Mouse (Mus musculus) ZHBTc4 (cell line): ENCODE results near the gene Smim4.
A peak's percentile ranks its signal among the peaks of the same experiment; 100 is the strongest.

Source experiments
- DNase-seq: peaks from one replicate; pipeline ENCODE4 v3.0.0-alpha.2; 2011; ENCODE audit warnings: low read depth, low spot score

Smim4 gene

GRCm38 (mm10) chr14:31138897-31139429, 10.2 kb upstream of the Smim4 start:
- no peak for DNase-seq

DNA sequence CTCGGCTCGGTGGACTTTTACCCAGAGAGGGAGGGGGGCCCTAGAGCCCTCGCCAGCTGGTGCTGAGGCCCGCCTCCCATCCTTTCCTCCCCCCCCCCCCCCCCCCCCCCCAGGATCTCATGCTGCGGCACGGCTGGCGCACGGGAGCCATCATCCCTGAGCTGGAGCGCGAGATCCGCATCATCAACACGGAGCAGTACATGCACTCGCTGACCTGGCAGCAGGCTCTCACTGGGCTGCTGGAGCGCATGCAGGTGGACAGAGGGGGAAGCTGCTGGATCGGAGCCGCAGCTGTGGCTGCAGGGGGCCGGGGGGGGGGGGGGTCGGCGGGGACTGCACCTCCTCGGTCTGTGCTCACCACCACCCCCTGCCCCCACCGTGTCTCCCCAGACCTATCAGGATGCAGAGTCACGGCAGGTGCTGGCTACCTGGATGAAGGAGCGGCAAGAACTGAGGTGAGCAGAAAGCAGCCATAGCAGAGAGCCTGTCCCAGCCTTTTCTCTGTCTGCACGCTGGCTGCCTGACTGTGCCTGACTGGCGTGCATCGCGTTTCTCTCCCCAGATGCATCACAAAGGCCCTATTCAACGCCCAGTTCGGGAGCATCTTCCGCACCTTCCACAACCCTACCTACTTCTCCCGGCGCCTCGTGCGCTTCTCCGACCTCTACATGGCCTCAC, 9.6 kb upstream of the Smim4 start:
- DNase-seq, result peak; percentile 89

DNA sequence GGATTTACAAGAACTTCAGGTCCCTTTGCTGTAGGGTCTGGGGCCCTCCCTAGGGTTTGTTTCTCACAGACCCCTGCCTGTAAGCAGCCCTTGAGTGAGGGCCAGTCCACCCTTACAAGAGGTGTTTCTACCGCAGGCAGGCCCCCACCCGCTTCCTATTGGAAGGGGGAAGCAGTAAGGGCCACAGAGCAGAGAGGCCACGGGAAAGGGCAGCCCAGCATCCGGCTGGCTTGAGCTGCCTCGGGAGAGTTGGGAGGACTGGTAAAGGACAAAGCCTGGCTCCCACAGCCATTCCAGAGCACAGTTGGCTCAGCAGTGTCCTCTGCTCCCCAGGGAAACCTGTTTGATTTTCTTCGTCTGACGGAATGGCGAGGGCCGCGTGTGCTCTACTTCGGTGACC, 9.0 kb upstream of the Smim4 start:
- DNase-seq, result no peak

DNA sequence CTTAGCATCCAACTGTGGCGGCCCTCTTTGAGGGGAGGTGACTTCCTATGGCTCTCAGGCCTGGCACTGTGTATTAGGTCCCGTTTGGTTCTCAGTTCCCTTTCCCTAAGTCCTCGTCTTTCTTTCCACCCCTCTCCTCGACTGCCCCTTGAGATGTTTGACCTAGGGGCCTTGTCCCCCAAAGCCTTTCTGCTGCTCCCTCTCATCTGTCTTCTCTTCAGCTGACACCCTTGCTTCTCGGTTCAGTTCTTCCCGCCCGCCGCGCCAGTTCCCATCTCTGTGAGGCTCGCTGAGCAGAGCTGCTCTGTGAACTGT, 8.5 kb upstream of the Smim4 start:
- peak; percentile 39 for DNase-seq

GRCm38 (mm10) chr14:31136411-31137280, 7.9 kb upstream of the Smim4 start:
- DNase-seq, result peak; percentile 40

- DNase-seq, result no peak
These were observed 7.0 kb upstream of the Smim4 start for GRCm38 (mm10) chr14:31135495-31136410.

DNA sequence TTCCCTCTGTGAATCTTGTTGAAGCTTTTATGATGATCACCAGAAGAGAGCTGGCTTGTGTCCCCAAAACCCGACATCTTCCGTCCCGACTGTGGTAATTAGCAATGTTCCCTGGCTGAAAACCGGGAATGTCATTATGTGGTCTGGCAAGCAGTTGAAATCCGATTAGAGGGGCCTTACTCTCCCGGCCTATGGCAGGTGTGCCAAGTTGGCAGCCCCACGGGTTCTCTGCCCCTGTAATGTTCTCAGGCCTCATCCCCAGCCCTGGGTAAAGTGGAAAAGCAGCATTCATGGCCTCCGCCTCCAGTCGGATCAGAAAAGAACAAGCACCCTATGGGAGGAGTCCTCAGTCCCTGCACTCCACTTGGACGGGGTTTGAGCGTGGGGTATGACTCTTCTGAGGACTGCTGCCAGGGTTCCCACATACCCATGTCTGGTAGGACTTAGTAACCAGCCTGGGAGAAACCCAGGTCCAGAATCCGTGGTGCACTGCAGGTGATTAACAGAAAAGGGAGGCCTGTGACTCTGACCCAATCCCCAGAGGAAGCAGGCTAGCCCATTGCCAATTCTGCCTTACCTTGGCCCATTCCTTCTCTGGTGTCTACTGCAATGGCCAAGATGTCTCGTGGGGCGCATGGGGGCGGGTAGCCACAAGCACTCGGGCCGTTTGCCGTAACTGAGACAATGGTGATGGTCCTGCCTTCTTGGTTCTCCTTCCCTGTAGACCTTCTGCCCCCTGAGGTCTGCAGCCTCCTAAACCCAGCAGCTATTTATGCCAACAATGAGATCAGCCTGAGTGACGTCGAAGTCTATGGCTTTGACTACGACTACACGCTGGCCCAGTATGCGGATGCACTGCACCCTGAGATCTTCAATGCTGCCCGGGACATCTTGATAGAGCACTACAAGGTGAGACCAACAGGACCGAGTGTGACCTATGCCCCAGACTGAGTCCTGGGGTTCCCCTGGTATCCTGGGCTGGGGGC, 5.6 kb upstream of the Smim4 start:
- DNase-seq, result no peak

DNA sequence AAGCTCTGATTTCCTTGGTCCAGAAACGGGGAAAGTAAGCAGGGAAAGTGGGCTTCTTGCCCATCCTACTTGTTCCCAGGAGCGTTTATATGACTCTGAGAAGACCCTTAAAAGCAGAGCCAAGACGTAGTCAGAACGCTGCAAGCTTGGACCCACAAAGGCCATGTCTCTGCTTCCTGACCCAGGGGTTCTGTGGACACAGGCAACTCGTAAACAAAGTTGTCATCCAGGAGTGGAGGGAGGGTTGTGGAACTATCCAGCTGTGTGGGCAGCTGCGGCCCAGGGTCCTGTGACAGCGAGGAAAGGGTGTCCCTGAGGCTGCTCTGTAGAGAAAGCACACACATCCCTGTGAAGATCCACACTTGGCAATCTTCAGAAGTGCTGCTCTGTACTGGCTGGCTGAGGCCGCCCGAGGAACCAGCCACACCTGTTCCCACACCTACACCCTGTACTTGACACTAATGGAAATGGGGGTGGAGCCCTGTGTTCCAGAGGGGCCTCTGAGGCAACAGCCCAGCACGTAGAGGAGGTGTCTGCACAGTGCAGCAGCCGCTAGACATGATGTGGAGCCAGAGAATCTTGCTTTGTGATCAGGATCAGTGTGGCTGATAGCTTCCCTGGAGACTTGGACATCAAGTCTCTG, 4.4 kb upstream of the Smim4 start:
- peak; percentile 29 for DNase-seq

DNA sequence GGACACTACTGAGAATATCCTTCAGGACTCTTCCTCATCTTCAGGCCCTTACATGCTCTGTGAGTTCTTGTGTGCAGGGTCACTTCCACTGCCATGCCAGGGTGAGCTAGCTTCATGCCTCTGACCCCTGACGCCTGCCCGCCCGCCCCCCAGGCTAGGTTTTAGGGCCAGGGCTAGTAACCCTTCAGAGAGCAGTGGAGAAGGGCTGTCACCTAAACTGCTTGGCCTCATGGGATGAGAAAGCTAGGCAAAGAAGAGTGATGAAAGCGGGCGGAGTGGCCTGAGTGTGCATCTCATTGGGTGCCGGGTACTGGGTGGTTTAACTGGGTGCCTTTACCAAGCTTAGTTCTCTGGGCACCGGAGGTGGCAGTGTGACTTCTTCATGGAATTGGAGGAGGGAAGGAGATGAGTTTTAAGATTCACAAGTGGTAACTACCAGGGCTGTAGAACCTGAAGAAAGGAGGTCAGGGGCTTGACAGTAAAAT, 3.8 kb upstream of the Smim4 start:
- DNase-seq, result no peak

- no peak for DNase-seq
These were observed 3.3 kb upstream of the Smim4 start for GRCm38 (mm10) chr14:31132031-31132430.

DNA sequence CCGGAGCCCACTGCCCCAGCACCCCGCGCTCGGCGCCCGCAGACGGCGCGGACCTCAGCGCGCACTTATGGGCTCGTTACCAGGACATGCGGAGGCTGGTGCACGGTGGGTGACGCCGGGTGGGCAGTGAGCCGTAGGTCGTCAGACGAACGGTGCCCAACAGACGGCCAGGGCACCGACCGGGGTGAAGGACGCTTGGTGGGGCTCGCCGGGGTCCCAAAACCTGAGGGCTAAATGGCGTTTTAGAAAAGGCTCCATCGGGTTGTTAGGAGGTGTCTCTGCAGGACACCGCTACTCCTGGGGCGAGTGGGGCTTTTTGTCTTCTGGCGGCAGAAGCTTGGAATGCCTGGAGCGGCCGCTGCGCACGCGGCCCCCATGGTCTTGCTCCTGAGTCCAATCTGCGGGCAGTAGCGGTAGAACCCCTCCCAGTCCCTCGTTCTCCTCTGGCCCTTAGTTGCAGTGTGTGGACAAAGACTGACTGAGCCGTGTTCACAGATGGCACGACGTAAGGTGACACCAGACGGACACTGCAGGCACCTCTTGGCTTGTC, 2.6 kb upstream of the Smim4 start:
- DNase-seq, result peak; percentile 45

- DNase-seq, result peak; percentile 91
These were observed 1.8 kb upstream of the Smim4 start, which contains the start of gene Nt5dc2 for GRCm38 (mm10) chr14:31130236-31131220. Gene Nt5dc2, plus strand, starts transcription at chr14:31131053.

- DNase-seq, result no peak
These were observed 825 bp upstream of the Smim4 start for GRCm38 (mm10) chr14:31129326-31130235.

DNA sequence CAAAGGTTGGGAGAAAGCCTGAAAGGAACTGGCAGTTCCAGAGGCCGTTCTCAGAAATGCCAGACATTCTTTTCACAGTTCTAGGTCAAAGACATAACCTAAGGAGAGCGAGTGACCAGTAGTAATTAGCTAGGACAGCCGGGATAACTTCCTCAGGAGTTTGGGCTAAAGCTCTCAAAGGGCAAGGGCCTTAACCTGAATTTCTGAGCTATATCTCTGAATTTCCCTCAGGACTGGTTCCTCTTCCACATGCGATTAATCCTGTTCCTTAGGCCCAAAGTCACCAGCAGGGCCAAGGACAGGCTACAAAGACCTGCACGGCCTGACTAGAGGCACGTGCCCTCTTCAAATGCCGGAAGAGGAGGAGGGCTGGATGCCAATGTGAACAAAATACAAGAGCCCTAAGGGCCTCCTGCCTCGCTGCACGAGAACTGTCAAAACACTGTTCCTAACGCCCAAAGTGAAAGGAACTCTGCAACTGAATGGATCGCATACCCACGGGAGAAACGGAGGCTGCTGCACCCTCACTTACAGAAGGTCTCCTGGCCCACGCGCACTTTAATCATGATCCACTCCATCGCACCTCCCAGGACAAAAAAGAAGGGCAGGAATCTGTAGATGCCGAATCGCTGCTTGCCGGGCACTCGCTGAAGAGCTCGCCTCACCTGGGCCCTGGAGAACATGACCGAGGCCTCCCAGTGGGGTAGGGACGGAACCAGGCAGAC, 493 bp downstream of the Smim4 start:
- DNase-seq, result peak; percentile 70

- DNase-seq, result no peak
These were observed 1.9 kb downstream of the Smim4 start for GRCm38 (mm10) chr14:31126826-31127225.
